Mouse (Mus musculus): ENCODE measurements around the gene Mettl7b. TPM values are rescaled to one million over a fixed set of nuclear protein-coding genes. Genes with fewer than 3 reads are reported as not detected.

Mettl7b gene
- not detected in 2 replicates for polyA plus RNA-seq (2015; fragmentation: Nextera tagmentation; extraction: Ambion mirVana)

DNA sequence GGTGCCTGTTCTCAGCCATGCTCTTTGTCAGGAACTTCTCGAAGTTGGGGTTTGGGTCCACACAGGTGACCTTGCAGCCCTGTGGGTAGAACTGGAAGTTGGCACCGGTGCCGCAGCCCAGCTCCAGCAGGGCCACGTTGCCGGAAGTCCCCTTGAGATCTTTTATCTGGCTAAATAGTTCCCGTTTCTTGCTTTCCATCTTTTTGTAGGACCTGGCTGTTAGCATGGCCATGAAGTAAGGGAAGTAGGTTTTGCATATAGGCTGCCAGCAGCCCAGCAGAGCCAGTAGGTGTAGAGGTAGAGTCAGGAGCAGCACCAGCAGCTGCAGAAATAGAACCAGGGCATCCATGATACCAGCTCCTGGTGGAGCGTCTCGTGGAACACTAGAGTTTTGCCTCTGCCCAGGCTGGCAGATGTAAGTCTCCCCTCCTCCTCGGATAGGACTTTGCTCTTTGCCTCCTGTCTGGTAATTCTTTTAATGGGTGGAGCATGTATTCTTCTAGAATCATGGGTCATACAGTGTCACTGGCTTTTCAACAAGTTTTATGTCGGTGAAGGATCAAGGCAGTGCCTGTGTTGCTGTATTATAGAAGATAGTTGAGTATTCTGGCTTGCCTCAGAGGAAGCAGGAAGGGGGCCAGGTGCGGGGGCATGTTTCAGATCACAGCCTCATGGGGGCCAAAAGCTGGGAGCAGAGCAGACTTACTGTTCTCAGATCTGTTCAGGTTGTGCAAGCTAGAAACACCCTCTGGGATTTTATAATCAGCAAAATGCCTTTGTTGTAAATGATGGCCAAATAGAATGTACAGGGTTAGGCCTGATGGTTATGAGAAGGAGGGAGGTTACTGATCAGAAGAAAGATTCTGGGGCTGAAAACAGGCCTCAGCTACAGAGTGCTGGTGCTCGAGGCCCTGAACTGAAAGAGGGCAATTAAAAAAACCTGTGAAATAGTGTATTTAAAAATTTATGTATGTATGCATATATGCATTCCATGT, at the start of gene Mettl7b:
TSS of gene Mettl7b (minus strand) at position 399 of the 995 bp plus-strand sequence.

DNA sequence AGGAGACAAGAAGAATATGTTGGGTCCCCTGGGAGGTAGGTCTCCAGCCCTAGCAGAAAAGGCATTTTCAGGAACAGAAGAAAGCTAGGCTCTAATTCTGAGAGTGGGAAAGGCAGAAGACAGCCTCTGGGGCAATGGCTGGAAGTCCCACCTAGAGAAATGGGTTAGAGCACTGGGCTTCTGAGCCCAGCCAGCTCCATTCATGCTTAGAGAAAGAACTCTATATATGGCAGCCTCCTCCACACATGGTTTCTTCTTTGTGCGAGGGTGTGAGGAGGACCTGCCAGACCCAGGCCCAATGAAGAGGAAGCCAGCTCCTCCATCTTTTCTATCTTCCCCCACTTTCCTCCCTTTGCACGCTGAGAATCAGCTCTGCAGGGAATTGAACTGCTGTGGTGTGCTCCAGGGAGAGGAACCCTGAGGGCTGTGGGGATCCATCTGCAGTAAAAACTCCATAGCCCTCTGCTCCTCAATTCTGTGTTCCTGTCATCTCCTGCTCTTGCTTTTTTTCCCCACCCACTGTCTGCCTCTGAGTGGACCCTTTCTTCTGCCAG, 49.6 kb upstream of the Mettl7b start, which contains the start of gene Olfr763:
TSS of gene Olfr763 (plus strand) at position 504 of the 554 bp plus-strand sequence.

DNA sequence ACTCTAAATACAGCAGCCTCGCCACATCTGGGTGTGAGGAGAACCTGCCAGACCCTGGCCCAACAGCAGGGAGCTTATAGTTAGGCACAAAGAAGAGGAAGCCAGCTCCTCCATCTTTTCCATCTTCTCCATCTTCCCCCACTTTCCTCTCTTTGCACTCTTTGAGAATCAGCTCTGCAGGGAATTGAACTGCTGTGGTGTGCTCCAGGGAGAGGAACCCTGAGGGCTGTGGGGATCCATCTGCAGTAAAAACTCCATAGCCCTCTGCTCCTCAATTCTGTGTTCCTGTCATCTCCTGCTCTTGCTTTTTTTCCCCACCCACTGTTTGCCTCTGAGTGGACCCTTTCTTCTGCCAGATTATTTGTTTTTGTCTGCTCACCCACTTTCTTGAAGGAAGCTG, 28.3 kb upstream of the Mettl7b start, which contains the start of gene Olfr9:
TSS of gene Olfr9 (plus strand) at position 301 of the 400 bp plus-strand sequence.

DNA sequence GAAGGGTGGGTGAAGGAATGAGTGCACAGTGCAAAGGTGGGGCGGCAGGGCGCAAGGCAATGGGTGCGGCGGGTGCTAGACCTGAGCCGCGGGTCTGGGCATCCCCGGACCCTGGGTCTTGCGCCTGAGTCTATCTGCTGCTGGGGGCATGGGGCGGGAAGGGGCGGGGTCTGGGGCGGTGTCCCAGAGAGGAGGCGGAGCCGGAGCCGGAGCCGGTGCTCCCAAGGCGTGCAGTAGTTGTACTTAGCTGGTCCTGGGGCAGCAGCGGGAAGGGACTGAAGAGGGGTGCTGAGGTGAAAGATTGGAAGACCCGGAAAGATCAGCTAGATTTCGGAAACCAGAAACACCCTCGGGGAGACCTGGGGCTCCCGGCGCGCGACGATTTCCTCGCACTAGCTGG, 27.2 kb downstream of the Mettl7b start, which contains the start of gene Itga7:
TSS of gene Itga7 (plus strand) at position 245 of the 400 bp plus-strand sequence.

DNA sequence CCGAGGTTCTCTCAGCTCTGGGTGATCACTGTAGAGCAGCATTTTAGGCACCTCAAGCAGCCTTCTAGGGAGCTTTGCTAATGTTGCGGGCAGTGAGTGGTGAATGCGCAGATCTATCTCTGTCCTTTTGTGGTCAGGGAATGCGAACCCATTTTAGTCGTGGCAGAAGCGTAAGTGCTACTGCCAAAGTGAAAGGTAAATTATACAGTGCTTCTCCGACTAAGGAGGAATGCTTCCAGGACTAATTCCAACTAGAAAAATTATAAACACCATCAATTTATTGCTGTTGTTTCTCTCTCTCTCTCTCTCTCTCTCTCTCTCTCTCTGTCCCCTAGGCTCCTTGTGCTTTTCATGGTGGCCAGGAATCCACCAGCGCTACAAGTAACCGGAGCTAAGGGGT, 36.9 kb downstream of the Mettl7b start, which contains the start of gene Bloc1s1:
TSS of gene Bloc1s1 (minus strand) at position 101 of the 400 bp plus-strand sequence.

DNA sequence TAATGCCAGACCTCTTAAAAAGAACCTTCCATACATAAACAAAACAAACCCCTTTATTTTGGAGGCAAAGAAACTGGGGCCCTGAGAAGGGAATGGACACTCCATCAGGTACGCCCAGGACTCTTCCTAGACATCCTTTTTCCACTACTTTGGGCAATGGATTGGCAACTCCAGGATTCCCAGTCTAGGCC, 38.1 kb downstream of the Mettl7b start, which contains the start of gene Rdh5:
TSS of gene Rdh5 (minus strand) at position 67 of the 191 bp plus-strand sequence.

Other genes starting within 250 kb of the Mettl7b start
- gene Dgka, start 216.1 kb downstream of the Mettl7b start, polyA plus RNA-seq (2015; fragmentation: Nextera tagmentation; extraction: Ambion mirVana): 5.9 and 6.3 TPM in 2 replicates
- 42.0 and 51.6 TPM in 2 replicates for gene Pym1, start 213.1 kb downstream of the Mettl7b start, polyA plus RNA-seq (2015; fragmentation: Nextera tagmentation; extraction: Ambion mirVana)
- 0.54 and 0.62 TPM in 2 replicates for gene Mmp19, start 170.1 kb downstream of the Mettl7b start, polyA plus RNA-seq (2015; fragmentation: Nextera tagmentation; extraction: Ambion mirVana)
- 36.2 and 37.3 TPM in 2 replicates for gene Dnajc14, start 156.9 kb downstream of the Mettl7b start, polyA plus RNA-seq (2015; fragmentation: Nextera tagmentation; extraction: Ambion mirVana)
- gene Tmem198b, start 156.6 kb downstream of the Mettl7b start, polyA plus RNA-seq (2015; fragmentation: Nextera tagmentation; extraction: Ambion mirVana): 17.7 TPM in 2 replicates
- gene Sarnp, start 143.7 kb downstream of the Mettl7b start, polyA plus RNA-seq (2015; fragmentation: Nextera tagmentation; extraction: Ambion mirVana): 109 and 119 TPM in 2 replicates
- gene Ormdl2, start 139.3 kb downstream of the Mettl7b start, polyA plus RNA-seq (2015; fragmentation: Nextera tagmentation; extraction: Ambion mirVana): 21.4 and 21.5 TPM in 2 replicates
- 8.7 and 9.4 TPM in 2 replicates for gene Gdf11, start 69.3 kb downstream of the Mettl7b start, polyA plus RNA-seq (2015; fragmentation: Nextera tagmentation; extraction: Ambion mirVana)
- gene Cd63, start 60.0 kb downstream of the Mettl7b start, polyA plus RNA-seq (2015; fragmentation: Nextera tagmentation; extraction: Ambion mirVana): 386 and 425 TPM in 2 replicates
- gene Rdh5, start 38.1 kb downstream of the Mettl7b start, polyA plus RNA-seq (2015; fragmentation: Nextera tagmentation; extraction: Ambion mirVana): 26.8 and 27.5 TPM in 2 replicates
- gene Bloc1s1, start 37.0 kb downstream of the Mettl7b start, polyA plus RNA-seq (2015; fragmentation: Nextera tagmentation; extraction: Ambion mirVana): 278 and 288 TPM in 2 replicates
- 13.5 and 15.0 TPM in 2 replicates for gene Itga7, start 27.2 kb downstream of the Mettl7b start, polyA plus RNA-seq (2015; fragmentation: Nextera tagmentation; extraction: Ambion mirVana)
- not detected in 2 replicates for gene Olfr9, start 28.4 kb upstream of the Mettl7b start, polyA plus RNA-seq (2015; fragmentation: Nextera tagmentation; extraction: Ambion mirVana)
- gene Olfr763, start 49.8 kb upstream of the Mettl7b start, polyA plus RNA-seq (2015; fragmentation: Nextera tagmentation; extraction: Ambion mirVana): not detected in 2 replicates
- not detected in 2 replicates for gene Olfr764-ps1, start 78.9 kb upstream of the Mettl7b start, polyA plus RNA-seq (2015; fragmentation: Nextera tagmentation; extraction: Ambion mirVana)
- not detected in 2 replicates for gene Olfr765, start 89.0 kb upstream of the Mettl7b start, polyA plus RNA-seq (2015; fragmentation: Nextera tagmentation; extraction: Ambion mirVana)
- not detected in 2 replicates for gene Olfr766-ps1, start 108.0 kb upstream of the Mettl7b start, polyA plus RNA-seq (2015; fragmentation: Nextera tagmentation; extraction: Ambion mirVana)
- gene Olfr767, start 121.9 kb upstream of the Mettl7b start, polyA plus RNA-seq (2015; fragmentation: Nextera tagmentation; extraction: Ambion mirVana): not detected in 2 replicates
- not detected in 2 replicates for gene Olfr768, start 138.4 kb upstream of the Mettl7b start, polyA plus RNA-seq (2015; fragmentation: Nextera tagmentation; extraction: Ambion mirVana)
- gene Olfr769, start 156.9 kb upstream of the Mettl7b start, polyA plus RNA-seq (2015; fragmentation: Nextera tagmentation; extraction: Ambion mirVana): not detected in 2 replicates
- not detected in 2 replicates for gene Olfr770, start 178.0 kb upstream of the Mettl7b start, polyA plus RNA-seq (2015; fragmentation: Nextera tagmentation; extraction: Ambion mirVana)
- not detected in 2 replicates for gene Olfr771, start 203.8 kb upstream of the Mettl7b start, polyA plus RNA-seq (2015; fragmentation: Nextera tagmentation; extraction: Ambion mirVana)
- not detected in 2 replicates for gene Olfr772, start 216.9 kb upstream of the Mettl7b start, polyA plus RNA-seq (2015; fragmentation: Nextera tagmentation; extraction: Ambion mirVana)
- gene Olfr773, start 226.4 kb upstream of the Mettl7b start, polyA plus RNA-seq (2015; fragmentation: Nextera tagmentation; extraction: Ambion mirVana): not detected in 2 replicates